Comparison of ENCODE assay signal across 9 mouse cellular contexts in genomic region chr12:73779332-73780231, GRCm38 (mm10).
A peak's percentile ranks its signal among the peaks of the same experiment; 100 is the strongest.
DNase-seq lines count a peak whose midpoint lies in the region; ATAC-seq lines count a peak whose summit lies in the region.
"Had no signal": no experiment of that assay in that cellular context is flagged by ENCODE, and none has a peak within 500 bp of the region (broad histone marks: within the 10 kb centered on the region; RNA-seq: fewer than 3 reads in every experiment).

No protein-coding gene starts in this region.

- peaks cover 7% of the 10 kb centered on the region; the same call in 1 of the 2 replicates for H3K36me3 ChIP-seq in heart, embryonic 12.5 days
- no peaks in the 10 kb centered on the region for H3K36me3 ChIP-seq in liver, embryonic 13.5 days
- H3K36me3 ChIP-seq: neural tube, embryonic 12.5 days had no signal

- H3K27ac ChIP-seq in heart, embryonic 12.5 days (ENCODE audit: poor library complexity, severe bottlenecking), result peak overlapping the region; percentile 91
- H3K27ac ChIP-seq in liver, embryonic 13.5 days, result no peak overlapping the region; the same call in 1 of the 2 replicates
- H3K27ac ChIP-seq: neural tube, embryonic 12.5 days had no signal

- ATAC-seq in heart, embryonic 12.5 days (ENCODE audit: insufficient number of reproducible peaks, low FRiP score), result 0 out of 2 replicates have a peak, but pooled peaks have one; percentile 10
- peak; percentile 60 for ATAC-seq in liver, embryonic 13.5 days (ENCODE audit: low read depth)

- H3K4me3 ChIP-seq in heart, embryonic 12.5 days, result no peak overlapping the region
- H3K4me3 ChIP-seq in liver, embryonic 13.5 days (replicated peaks), result no peak overlapping the region
- H3K4me3 ChIP-seq: neural tube, embryonic 12.5 days had no signal

- no peaks in the 10 kb centered on the region for H3K27me3 ChIP-seq in heart, embryonic 12.5 days (replicated peaks)
- H3K27me3 ChIP-seq in liver, embryonic 13.5 days, result no peaks in the 10 kb centered on the region
- H3K27me3 ChIP-seq: neural tube, embryonic 12.5 days had no signal

- H3K9ac ChIP-seq in heart, embryonic 12.5 days, result 0 out of 2 replicates have a peak overlapping the region, but pooled peaks have one; percentile 14
- no peak overlapping the region for H3K9ac ChIP-seq in liver, embryonic 13.5 days
- H3K9ac ChIP-seq: neural tube, embryonic 12.5 days had no signal

- no peak overlapping the region for H3K4me2 ChIP-seq in heart, embryonic 12.5 days
- 0 out of 2 replicates have a peak overlapping the region, but pooled peaks have one; percentile 17 for H3K4me2 ChIP-seq in liver, embryonic 13.5 days
- H3K4me2 ChIP-seq: neural tube, embryonic 12.5 days had no signal

- H3K9me3 ChIP-seq in heart, embryonic 12.5 days (replicated peaks), result no peaks in the 10 kb centered on the region
- no peaks in the 10 kb centered on the region for H3K9me3 ChIP-seq in liver, embryonic 13.5 days (replicated peaks)
- H3K9me3 ChIP-seq: neural tube, embryonic 12.5 days had no signal

- WGBS in heart, embryonic 12.5 days, result 54% methylated on average over 13 of the region's 13 CpGs
- 20% methylated on average over 13 of the region's 13 CpGs for WGBS in liver, embryonic 13.5 days (ENCODE audit: insufficient replicate concordance)

- peaks cover 52% of the 10 kb centered on the region for H3K4me1 ChIP-seq in heart, embryonic 12.5 days (replicated peaks)
- peaks cover 10% of the 10 kb centered on the region; the same call in 1 of the 2 replicates for H3K4me1 ChIP-seq in liver, embryonic 13.5 days (replicated peaks)

- DNase-seq in layer of hippocampus, adult 9-11 months, result peak; percentile 89
- no peak for DNase-seq in layer of hippocampus, postnatal 10 days (ENCODE audit: low spot score in 2 of 2)
- DNase-seq in adrenal gland, adult (ENCODE audit: inconsistent age in 2 of 2, low spot score in 1 of 2), result peak; percentile 76 to 93
- DNase-seq in liver, embryonic 13.5 days, result peak; percentile 3
- peak; percentile 20 to 35 for DNase-seq in spleen, postnatal 10 days (ENCODE audit: low spot score in 2 of 2)
- no peak for DNase-seq in retina, postnatal 1 day
- no peak for DNase-seq in cerebellum, adult 18-20 months

Comparison
In these comparisons a context has a peak if more than half of its experiments do, and no peak if none do; other contexts are left out.
1. DNase-seq: peak in layer of hippocampus, adult 9-11 months (single experiment), adrenal gland, adult (2 of 2), liver, embryonic 13.5 days (single experiment) and spleen, postnatal 10 days (2 of 2); none in layer of hippocampus, postnatal 10 days (0 of 2), retina, postnatal 1 day (single experiment) and cerebellum, adult 18-20 months (0 of 2).